In the genomic region with DNA sequence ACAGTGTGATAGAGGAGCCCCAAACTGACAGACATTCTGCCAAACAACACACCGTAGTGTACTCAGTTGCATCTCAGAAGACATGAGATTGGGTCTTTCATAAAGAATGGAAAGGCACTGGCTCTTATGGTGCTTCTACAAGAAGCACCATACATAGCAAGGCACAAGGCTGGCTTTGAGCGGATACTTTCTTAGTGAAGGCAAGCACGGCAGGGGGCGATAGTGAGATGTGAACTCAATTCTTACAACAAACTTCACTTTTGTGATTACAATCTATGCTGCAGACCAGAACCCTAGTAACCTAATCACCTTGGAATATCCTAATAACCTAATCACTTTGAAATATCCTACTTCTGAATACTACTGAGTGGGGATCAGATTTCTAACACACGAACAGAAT, we compare ENCODE assay signal across 7 mouse cellular contexts. TPM values are rescaled to one million over a fixed set of nuclear protein-coding genes. Genes with fewer than 3 reads are reported as not detected.
DNase-seq lines count a peak whose midpoint lies in the region; ATAC-seq and TF ChIP-seq lines count a peak whose summit lies in the region.

No protein-coding gene starts in this region.

- peak; percentile 46 for TF ChIP-seq CTCF in hindbrain, postnatal 0 days (IDR thresholded peaks at IDR 0.05; ENCODE audit: low read depth)

- WGBS in hindbrain, postnatal 0 days: 58% methylated on average over 5 of the region's 5 CpGs
- WGBS in hindbrain, embryonic 12.5 days: 59% methylated on average over 5 of the region's 5 CpGs

- H3K9ac ChIP-seq in hindbrain, postnatal 0 days (replicated peaks; ENCODE audit: low read length): no peak overlapping the region
- H3K9ac ChIP-seq in hindbrain, embryonic 12.5 days: no peak overlapping the region

- no peak overlapping the region for H3K27ac ChIP-seq in hindbrain, postnatal 0 days
- no peak overlapping the region for H3K27ac ChIP-seq in hindbrain, embryonic 12.5 days

- no peak overlapping the region for H3K4me3 ChIP-seq in hindbrain, postnatal 0 days (ENCODE audit: low read length)
- no peak overlapping the region for H3K4me3 ChIP-seq in hindbrain, embryonic 12.5 days

- H3K9me3 ChIP-seq in hindbrain, postnatal 0 days (ENCODE audit: low read length): no peaks in the 10 kb centered on the region
- no peaks in the 10 kb centered on the region for H3K9me3 ChIP-seq in hindbrain, embryonic 12.5 days (replicated peaks)

- peak; percentile 49 for DNase-seq in hindbrain, postnatal 0 days (ENCODE audit: low spot score)
- peak; percentile 73 to 78 for DNase-seq in B cell, adult 2 months
- DNase-seq in adipocyte (ENCODE audit: low spot score): peak; percentile 55
- peak; percentile 24 for DNase-seq in heart, postnatal 4 days
- peak; percentile 49 for DNase-seq in lung, postnatal 10 days
- DNase-seq in thymus, adult 18-20 months: peak; percentile 34 to 35

- H3K36me3 ChIP-seq in hindbrain, postnatal 0 days (ENCODE audit: insufficient read depth, low read length): no peaks in the 10 kb centered on the region
- no peaks in the 10 kb centered on the region for H3K36me3 ChIP-seq in hindbrain, embryonic 12.5 days

- ATAC-seq in hindbrain, postnatal 0 days: no peak
- ATAC-seq in hindbrain, embryonic 12.5 days (ENCODE audit: low FRiP score): no peak

- H3K4me2 ChIP-seq in hindbrain, postnatal 0 days (ENCODE audit: low read depth, low read length): no peak overlapping the region
- H3K4me2 ChIP-seq in hindbrain, embryonic 12.5 days (replicated peaks): no peak overlapping the region

- no peaks in the 10 kb centered on the region for H3K4me1 ChIP-seq in hindbrain, postnatal 0 days (ENCODE audit: insufficient read depth, low read length)
- H3K4me1 ChIP-seq in hindbrain, embryonic 12.5 days: no peaks in the 10 kb centered on the region

- no peaks in the 10 kb centered on the region for H3K27me3 ChIP-seq in hindbrain, postnatal 0 days (ENCODE audit: insufficient read depth, low read length)
- H3K27me3 ChIP-seq in hindbrain, embryonic 12.5 days: no peaks in the 10 kb centered on the region

RNA-seq across cellular contexts. Expression of a gene that starts 12.6 kb away (rescaled TPM):
- 0.10 and 0.90 TPM in 2 replicates for total RNA-seq in hindbrain, postnatal 0 days (2014; rRNA removed)
- 0.35 and 0.55 TPM in 2 replicates for polyA plus RNA-seq in hindbrain, postnatal 0 days (2015; fragmentation: Nextera tagmentation; extraction: Ambion mirVana)
- 0.25 and 0.29 TPM in 2 replicates for polyA plus RNA-seq in hindbrain, embryonic 12.5 days (2016; fragmentation: Nextera tagmentation; extraction: Ambion mirVana)
- total RNA-seq in heart, postnatal 4 days (2021): under 1 TPM in 1 of 2 experiments, not detected in 1; 0.17 TPM

RNA-seq across cellular contexts. Expression of a gene that starts 13.0 kb away (rescaled TPM):
- 38.3 and 60.8 TPM in 2 replicates for total RNA-seq in hindbrain, postnatal 0 days (2014; rRNA removed)
- polyA plus RNA-seq in hindbrain, postnatal 0 days (2015; fragmentation: Nextera tagmentation; extraction: Ambion mirVana): 38.2 and 38.6 TPM in 2 replicates
- polyA plus RNA-seq in hindbrain, embryonic 12.5 days (2016; fragmentation: Nextera tagmentation; extraction: Ambion mirVana): 1.5 and 1.6 TPM in 2 replicates
- not detected for total RNA-seq in heart, postnatal 4 days (2021)

RNA-seq across cellular contexts. Expression of a gene that starts 33.3 kb away (rescaled TPM):
- total RNA-seq in hindbrain, postnatal 0 days (2014; rRNA removed): 0.14 and 0.68 TPM in 2 replicates
- 0.44 and 0.45 TPM in 2 replicates for polyA plus RNA-seq in hindbrain, postnatal 0 days (2015; fragmentation: Nextera tagmentation; extraction: Ambion mirVana)
- 0.27 and 0.38 TPM in 2 replicates for polyA plus RNA-seq in hindbrain, embryonic 12.5 days (2016; fragmentation: Nextera tagmentation; extraction: Ambion mirVana)
- total RNA-seq in heart, postnatal 4 days (2021): not detected

RNA-seq across cellular contexts. Expression of a gene that starts 51.9 kb away (rescaled TPM):
- total RNA-seq in hindbrain, postnatal 0 days (2014; rRNA removed): 18.6 and 21.4 TPM in 2 replicates
- polyA plus RNA-seq in hindbrain, postnatal 0 days (2015; fragmentation: Nextera tagmentation; extraction: Ambion mirVana): 43.3 and 49.0 TPM in 2 replicates
- polyA plus RNA-seq in hindbrain, embryonic 12.5 days (2016; fragmentation: Nextera tagmentation; extraction: Ambion mirVana): 53.2 and 57.4 TPM in 2 replicates
- 10 to 100 TPM; 32.7 to 33.4 TPM for total RNA-seq in heart, postnatal 4 days (2021)

Comparison
In these comparisons a context has a peak if more than half of its experiments do, and no peak if none do; other contexts are left out.
1. DNase-seq: peak in every context shown above with its lines; median percentile 76 in B cell, adult 2 months; 55 in adipocyte; 49 in hindbrain, postnatal 0 days; 49 in lung, postnatal 10 days; 34 in thymus, adult 18-20 months; 24 in heart, postnatal 4 days.
2. RNA of a gene that starts 13.0 kb away (total RNA-seq): 38.3 to 60.8 TPM in hindbrain, postnatal 0 days; not detected in heart, postnatal 4 days; every median in the first group is over 10 times any median in the second.